Mouse (Mus musculus): ENCODE measurements around the gene Ces2a.

The Ces2a gene

GRCm38 (mm10) chr8:104733753-104734152 lies at the start of gene Ces2a:
Gene Ces2a (plus strand): TSS chr8:104734003.
- DNase-seq, result no peak

DNA sequence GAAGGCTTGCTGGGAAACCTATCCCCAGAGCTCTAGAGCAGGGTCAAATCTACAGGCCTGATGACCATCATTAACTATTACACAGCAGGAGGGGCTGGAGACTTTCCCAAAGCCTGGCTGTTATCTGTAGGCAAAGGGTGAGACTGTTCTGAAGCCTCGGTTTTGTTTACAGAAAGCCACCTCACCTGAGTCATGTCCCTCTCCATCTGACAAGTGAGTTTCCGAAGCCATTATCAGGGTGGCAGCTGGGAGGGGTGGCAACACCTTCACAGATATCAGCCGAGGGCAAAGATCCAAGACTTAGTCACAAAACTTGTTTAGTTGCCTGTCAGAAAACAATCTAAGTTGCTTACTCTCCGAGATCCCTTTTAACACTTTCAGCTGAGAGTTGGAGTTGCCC lies 45.4 kb upstream of the Ces2a start:
- no peak for DNase-seq

- DNase-seq, result no peak
Measured at GRCm38 (mm10) chr8:104698556-104698955, 35.2 kb upstream of the Ces2a start.

DNA sequence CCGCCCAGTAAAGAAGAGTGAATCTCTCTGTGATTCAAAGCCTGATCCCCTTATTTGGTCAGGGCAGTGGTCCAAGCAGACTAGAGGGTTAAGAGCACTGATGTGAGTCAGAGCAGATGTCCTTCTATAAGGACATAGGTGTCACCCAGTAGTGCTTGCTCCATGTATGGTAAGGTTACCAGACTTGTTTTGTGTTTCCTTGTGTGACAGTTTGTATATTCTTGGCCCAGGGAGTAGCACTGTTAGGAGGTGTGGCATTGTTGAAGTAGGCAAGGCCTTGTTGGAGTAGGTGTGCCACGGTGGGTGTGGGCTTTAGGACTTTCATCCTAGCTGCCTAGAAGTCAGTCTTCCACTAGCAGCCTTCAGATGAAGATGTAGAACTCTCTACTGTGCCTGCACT lies 31.9 kb upstream of the Ces2a start:
- no peak for DNase-seq

DNA sequence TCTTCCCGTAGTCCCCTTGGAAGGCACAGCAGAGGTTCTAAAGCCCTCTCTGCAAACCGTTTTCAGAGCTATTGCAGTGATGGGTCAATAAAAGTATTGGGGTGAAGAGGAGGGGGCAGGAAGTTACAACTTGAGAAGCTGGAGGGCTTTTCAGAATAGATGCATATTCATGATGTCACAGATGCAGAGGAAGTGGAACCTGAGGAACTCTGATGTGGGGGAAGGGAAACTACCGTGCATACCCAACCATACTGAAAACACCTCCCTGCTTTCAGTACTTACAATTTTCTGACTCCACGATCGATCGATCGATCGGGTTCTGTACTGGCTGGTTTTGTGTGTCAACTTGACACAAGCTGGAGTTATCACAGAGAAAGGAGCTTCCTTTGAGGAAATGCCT lies 12.6 kb upstream of the Ces2a start:
- DNase-seq, result no peak

DNA sequence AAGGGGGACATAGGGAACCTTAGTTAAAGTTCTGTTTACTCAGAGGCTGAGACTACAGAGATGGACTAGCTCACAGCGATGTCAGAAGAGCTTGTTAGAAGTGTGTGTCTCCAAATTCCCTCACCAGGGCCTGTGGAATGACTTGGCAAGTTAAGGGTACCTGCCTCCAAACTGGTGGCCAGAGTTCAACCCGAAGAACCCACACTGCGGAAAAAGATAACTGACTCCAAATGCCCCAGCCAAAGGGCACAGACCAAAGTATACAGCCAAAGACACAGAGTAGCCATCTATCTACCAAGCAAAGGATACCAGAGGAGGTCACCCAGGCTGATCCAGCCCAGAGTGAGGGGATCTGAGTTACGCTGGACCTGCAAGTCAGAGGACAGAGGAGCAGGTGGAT lies 2.4 kb upstream of the Ces2a start:
- no peak for DNase-seq

DNA sequence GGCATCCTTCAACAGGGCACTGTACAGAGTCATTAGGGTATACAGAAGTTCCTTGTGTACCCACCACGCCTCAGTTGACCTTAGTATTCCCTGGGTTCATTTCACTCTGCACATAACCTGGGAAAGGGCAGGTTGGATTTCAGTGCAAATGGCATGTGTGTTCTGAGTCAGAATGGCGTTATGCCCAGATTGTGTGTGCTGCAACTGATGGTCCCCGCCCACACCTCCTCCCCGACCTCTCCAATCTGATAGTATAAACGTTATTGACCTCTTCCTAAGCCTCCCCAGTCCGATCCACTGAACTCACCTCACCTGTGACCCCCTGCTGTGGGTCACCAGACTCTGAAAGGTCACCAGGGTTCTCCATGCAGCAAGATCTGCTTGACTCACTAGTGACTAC lies 1.8 kb upstream of the Ces2a start:
- no peak for DNase-seq

GRCm38 (mm10) chr8:104742039-104742438 lies 8.2 kb downstream of the Ces2a start:
- no peak for DNase-seq

- DNase-seq, result no peak
Measured at GRCm38 (mm10) chr8:104743410-104743809, 9.6 kb downstream of the Ces2a start.

- DNase-seq, result no peak
Measured at GRCm38 (mm10) chr8:104752818-104753217, 19.0 kb downstream of the Ces2a start.

GRCm38 (mm10) chr8:104757621-104758020 lies 23.8 kb downstream of the Ces2a start:
- no peak for DNase-seq

- no peak for DNase-seq
Measured at GRCm38 (mm10) chr8:104758209-104758608, 24.4 kb downstream of the Ces2a start.

- no peak for DNase-seq
Measured at GRCm38 (mm10) chr8:104761126-104761525, 27.3 kb downstream of the Ces2a start.

DNA sequence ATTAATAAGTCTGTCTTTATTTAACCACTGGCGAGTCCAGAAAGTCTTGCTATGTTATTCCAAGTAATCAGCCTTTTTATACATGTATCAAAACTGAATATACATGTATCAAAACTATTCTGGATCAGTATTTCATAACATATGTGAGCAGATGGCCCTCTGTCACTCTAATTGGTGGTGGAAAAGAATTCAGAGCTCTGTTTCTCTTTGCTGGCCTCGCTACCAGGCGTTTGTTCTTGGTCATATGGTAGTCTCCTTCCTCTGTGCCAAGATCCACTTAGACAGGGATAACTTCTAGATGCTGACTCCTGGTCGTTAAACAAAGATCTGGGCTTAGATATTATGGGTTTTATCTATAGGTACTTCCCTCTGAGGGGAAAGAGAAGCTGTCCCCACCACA lies 32.7 kb downstream of the Ces2a start:
- no peak for DNase-seq

GRCm38 (mm10) chr8:104770365-104770764 lies 36.6 kb downstream of the Ces2a start:
- DNase-seq, result no peak

DNA sequence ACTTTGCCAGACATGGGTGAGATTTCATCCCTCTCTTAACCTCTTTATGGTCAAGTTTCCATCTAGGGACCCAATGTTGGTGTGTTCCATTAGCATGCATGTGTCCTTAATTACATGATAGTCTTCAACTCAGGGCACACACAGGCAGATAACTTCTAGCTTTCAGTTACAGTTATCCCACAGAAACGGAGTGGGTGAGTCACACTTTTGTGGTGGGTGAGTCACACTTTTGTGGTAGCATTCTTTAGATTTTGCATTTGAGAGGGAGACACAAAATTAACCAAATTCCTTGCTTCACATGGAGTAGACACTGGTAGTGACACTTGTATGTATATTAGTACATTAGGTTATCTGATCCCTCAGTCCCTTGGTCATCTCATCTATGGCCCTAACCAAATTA lies 53.2 kb downstream of the Ces2a start:
- no peak for DNase-seq

DNA sequence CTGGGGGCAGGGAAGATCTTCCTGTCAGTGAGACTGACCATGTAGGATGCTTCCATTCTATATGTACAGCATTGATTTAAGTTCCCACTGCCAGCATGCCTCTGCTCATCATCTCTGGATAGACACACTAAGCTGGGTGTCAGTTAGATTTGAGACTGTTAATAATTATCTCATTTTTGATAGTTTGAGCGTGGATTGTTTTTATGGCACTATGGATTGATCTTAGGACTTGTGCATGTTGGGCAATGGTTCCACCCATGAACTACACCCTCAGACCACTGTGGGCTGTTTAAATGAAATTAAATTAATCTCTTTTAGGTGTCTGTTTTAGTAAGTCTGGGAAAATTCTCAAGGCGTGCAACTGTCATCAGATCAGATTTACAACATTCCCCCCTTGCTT lies 55.1 kb downstream of the Ces2a start:
- no peak for DNase-seq

DNA sequence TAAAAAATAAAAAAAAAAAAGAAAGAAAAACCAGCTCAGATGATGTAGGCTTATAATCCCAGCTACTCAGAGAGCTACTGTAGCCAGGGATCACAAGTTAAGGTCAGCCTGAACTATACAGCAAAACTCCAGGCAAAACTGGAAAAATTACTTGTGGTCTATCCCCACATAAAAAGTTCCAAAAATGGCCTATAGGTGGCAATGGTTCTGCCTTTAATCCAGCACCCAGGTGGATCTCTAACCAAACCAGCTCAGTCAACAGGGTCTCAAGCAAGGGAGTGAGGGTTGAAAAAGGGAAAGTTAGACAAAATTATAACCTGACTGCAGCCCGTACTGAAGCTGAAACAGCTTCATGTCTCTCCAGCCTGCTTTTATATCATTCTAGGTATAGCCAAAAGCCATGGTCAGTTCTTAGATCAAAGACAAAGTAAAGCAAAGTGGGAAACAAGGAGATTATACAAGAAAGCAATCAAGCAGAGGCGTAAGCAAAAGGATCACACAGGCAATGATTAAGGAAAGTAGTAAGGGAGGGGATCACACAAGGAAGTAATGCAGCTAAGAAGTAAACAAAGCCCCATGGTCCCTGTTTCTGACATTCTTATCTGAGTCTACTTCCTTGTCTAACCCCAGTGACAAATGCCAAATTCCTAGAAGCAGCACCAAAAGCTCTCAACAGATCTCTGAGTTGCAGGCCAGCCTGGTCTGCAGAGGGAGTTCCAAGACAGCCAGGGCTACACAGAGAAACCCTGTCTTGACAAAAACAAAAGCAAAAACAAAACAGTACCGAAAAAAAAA lies 56.3 kb downstream of the Ces2a start:
- peak; percentile 40 for DNase-seq

Measured in retina, postnatal 1 day (tissue).